Mouse (Mus musculus): ENCODE results near the gene Chtop. TPM values are rescaled to one million over a fixed set of nuclear protein-coding genes. Genes with fewer than 3 reads are reported as not detected.

Chtop gene
- polyA plus RNA-seq, 1 experiment: 92.0 TPM

DNA sequence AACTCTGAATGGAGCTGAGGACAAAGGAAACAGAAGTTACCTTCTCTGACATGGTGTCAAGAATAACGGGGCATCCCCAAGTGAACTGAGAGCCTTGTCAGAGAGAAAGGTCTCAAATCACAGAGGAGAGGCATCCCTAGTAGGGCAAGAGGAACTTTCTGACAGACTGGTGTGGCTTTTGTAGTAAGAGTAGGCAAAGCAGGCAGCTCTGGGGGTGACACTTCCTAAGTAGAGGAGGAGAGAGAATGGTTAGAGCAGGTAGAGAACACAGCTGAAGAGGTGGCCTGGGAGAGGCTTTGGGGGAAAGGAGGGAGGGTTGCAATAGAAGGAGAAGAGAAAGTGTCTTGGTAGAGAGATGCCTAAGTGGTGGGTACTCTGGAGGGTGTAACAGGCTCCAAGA is 26.1 kb upstream of the Chtop start:
- Histone ChIP-seq H3K27ac (ENCODE audit: control insufficient read depth, insufficient read depth, low read depth, low read length, poor library complexity) (no peak overlapping the region), H3K4me1 (ENCODE audit: control insufficient read depth, insufficient read depth, low read length) (no peaks in the 10 kb centered on the region), H3K4me3 (replicated peaks; ENCODE audit: control insufficient read depth, low read depth, low read length) (no peak overlapping the region)
- WGBS: 62% methylated on average over 1 of the region's 1 CpGs
- no peak for TF ChIP-seq POLR2A (IDR thresholded peaks at IDR 0.05; ENCODE audit: borderline replicate concordance, control insufficient read depth, low read depth, low read length)
- no peak for TF ChIP-seq CTCF (IDR thresholded peaks at IDR 0.05; ENCODE audit: control insufficient read depth, insufficient read depth, low read length)

GRCm38 (mm10) chr3:90531713-90532112 is 22.4 kb upstream of the Chtop start:
- TF ChIP-seq POLR2A (IDR thresholded peaks at IDR 0.05; ENCODE audit: borderline replicate concordance, control insufficient read depth, low read depth, low read length): no peak
- TF ChIP-seq CTCF (IDR thresholded peaks at IDR 0.05; ENCODE audit: control insufficient read depth, insufficient read depth, low read length): no peak
- Histone ChIP-seq H3K27ac (ENCODE audit: control insufficient read depth, insufficient read depth, low read depth, low read length, poor library complexity) (no peak overlapping the region), H3K4me1 (ENCODE audit: control insufficient read depth, insufficient read depth, low read length) (no peaks in the 10 kb centered on the region), H3K4me3 (replicated peaks; ENCODE audit: control insufficient read depth, low read depth, low read length) (no peak overlapping the region)
- WGBS: 82% methylated on average over 5 of the region's 5 CpGs

GRCm38 (mm10) chr3:90527291-90527873 is 18.1 kb upstream of the Chtop start:
- WGBS: 76% methylated on average over 7 of the region's 7 CpGs
- Histone ChIP-seq H3K4me3 (replicated peaks; ENCODE audit: control insufficient read depth, low read depth, low read length) (no peak overlapping the region), H3K4me1 (ENCODE audit: control insufficient read depth, insufficient read depth, low read length) (no peaks in the 10 kb centered on the region), H3K27ac (ENCODE audit: control insufficient read depth, insufficient read depth, low read depth, low read length, poor library complexity) (no peak overlapping the region)
- TF ChIP-seq POLR2A (IDR thresholded peaks at IDR 0.05; ENCODE audit: borderline replicate concordance, control insufficient read depth, low read depth, low read length) (no peak), CTCF (IDR thresholded peaks at IDR 0.05; ENCODE audit: control insufficient read depth, insufficient read depth, low read length) (no peak)

DNA sequence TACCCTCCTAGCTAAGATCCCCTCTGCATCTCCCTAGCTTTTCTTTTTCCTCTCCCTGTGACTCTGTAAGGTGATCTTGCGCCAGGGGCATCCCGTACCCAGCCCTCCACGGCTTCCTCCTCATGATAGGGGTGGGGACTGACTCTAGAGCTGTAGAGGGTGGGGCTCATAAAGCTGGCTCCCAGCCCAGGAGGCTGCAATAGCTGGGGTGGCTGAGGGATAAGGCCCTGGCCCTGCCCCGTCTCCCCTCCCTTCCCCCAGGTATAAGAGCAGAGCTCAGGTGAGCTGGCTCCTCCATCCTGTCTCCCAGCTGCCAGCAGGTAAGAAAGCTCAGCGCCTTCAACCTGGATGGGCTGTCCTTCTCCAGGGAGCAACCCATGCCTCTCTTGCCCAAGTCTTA is 17.3 kb upstream of the Chtop start, which contains the start of gene S100a14:
Gene S100a14 (plus strand): TSS at position 277 of the 400 bp plus-strand sequence.
- Histone ChIP-seq H3K4me1 (ENCODE audit: control insufficient read depth, insufficient read depth, low read length) (no peaks in the 10 kb centered on the region), H3K4me3 (replicated peaks; ENCODE audit: control insufficient read depth, low read depth, low read length) (no peak within 1 kb of the TSS), H3K27ac (ENCODE audit: control insufficient read depth, insufficient read depth, low read depth, low read length, poor library complexity) (no peak within 1 kb of the TSS)
- WGBS: 36% methylated on average over 5 of the region's 5 CpGs
- TF ChIP-seq CTCF (IDR thresholded peaks at IDR 0.05; ENCODE audit: control insufficient read depth, insufficient read depth, low read length) (no peak), POLR2A (IDR thresholded peaks at IDR 0.05; ENCODE audit: borderline replicate concordance, control insufficient read depth, low read depth, low read length) (no peak)

GRCm38 (mm10) chr3:90526076-90526475 is 16.8 kb upstream of the Chtop start:
- Histone ChIP-seq H3K27ac (ENCODE audit: control insufficient read depth, insufficient read depth, low read depth, low read length, poor library complexity) (no peak overlapping the region), H3K4me1 (ENCODE audit: control insufficient read depth, insufficient read depth, low read length) (no peaks in the 10 kb centered on the region; the same call in 1 of the 2 replicates), H3K4me3 (replicated peaks; ENCODE audit: control insufficient read depth, low read depth, low read length) (no peak overlapping the region)
- 68% methylated on average over 2 of the region's 2 CpGs for WGBS
- TF ChIP-seq POLR2A (IDR thresholded peaks at IDR 0.05; ENCODE audit: borderline replicate concordance, control insufficient read depth, low read depth, low read length): no peak
- TF ChIP-seq CTCF (IDR thresholded peaks at IDR 0.05; ENCODE audit: control insufficient read depth, insufficient read depth, low read length): no peak

DNA sequence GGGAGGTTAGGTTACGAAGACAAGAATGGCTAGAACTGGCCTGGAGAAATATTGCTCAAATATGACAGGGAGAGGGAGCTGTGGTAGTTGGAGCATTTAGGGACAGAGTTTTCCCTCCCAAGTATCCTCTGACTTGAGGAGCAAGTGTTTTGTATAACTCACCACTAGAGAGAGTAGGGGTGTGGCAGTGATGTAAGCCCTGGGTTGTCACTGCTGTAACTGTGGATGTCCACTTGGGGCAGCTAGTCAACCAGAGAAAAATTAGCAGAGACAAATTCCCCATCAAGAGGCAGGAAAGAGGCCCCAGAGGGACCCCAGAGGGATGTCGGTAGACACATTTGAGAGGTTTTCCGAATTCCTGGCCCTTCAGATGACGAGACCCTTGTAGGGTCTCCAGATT is 16.1 kb upstream of the Chtop start:
- Histone ChIP-seq H3K4me1 (ENCODE audit: control insufficient read depth, insufficient read depth, low read length) (no peaks in the 10 kb centered on the region; the same call in 1 of the 2 replicates), H3K27ac (ENCODE audit: control insufficient read depth, insufficient read depth, low read depth, low read length, poor library complexity) (no peak overlapping the region), H3K4me3 (replicated peaks; ENCODE audit: control insufficient read depth, low read depth, low read length) (no peak overlapping the region)
- 66% methylated on average over 4 of the region's 4 CpGs for WGBS
- TF ChIP-seq POLR2A (IDR thresholded peaks at IDR 0.05; ENCODE audit: borderline replicate concordance, control insufficient read depth, low read depth, low read length) (no peak), CTCF (IDR thresholded peaks at IDR 0.05; ENCODE audit: control insufficient read depth, insufficient read depth, low read length) (peak; percentile 40; the same call in 1 of the 2 replicates)

DNA sequence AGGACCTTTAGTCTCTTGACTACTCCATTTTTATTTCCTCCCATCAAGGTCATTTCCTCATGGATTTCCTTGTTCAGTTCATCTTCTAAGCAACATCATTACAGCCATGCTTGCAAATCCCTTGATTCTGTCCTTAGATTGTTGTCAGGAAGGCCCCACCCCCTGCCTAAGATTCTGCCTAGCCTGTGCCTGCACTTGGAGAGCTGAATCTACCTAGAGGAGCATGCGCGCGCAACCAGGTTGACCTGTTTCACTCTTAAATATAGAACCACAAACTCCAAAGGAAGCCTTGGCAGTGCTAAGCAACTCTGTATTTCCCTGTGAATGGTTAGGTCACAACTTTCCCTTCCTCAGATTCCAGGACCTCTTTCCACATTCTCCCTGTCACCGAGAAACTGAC is 8.4 kb upstream of the Chtop start:
- WGBS: 83% methylated on average over 4 of the region's 4 CpGs
- no peak overlapping the region for H3K27ac ChIP-seq (ENCODE audit: control insufficient read depth, insufficient read depth, low read depth, low read length, poor library complexity)
- no peak overlapping the region for H3K4me3 ChIP-seq (replicated peaks; ENCODE audit: control insufficient read depth, low read depth, low read length)
- TF ChIP-seq CTCF (IDR thresholded peaks at IDR 0.05; ENCODE audit: control insufficient read depth, insufficient read depth, low read length) (no peak), POLR2A (IDR thresholded peaks at IDR 0.05; ENCODE audit: borderline replicate concordance, control insufficient read depth, low read depth, low read length) (no peak)
- H3K4me1 ChIP-seq (ENCODE audit: control insufficient read depth, insufficient read depth, low read length): peaks cover 3% of the 10 kb centered on the region; the same call in 1 of the 2 replicates

- Histone ChIP-seq H3K27ac (ENCODE audit: control insufficient read depth, insufficient read depth, low read depth, low read length, poor library complexity) (no peak overlapping the region), H3K4me1 (ENCODE audit: control insufficient read depth, insufficient read depth, low read length) (peaks cover 3% of the 10 kb centered on the region; the same call in 1 of the 2 replicates), H3K4me3 (replicated peaks; ENCODE audit: control insufficient read depth, low read depth, low read length) (peak overlapping the region; percentile 10)
- 77% methylated on average over 4 of the region's 4 CpGs for WGBS
- TF ChIP-seq CTCF (IDR thresholded peaks at IDR 0.05; ENCODE audit: control insufficient read depth, insufficient read depth, low read length): no peak
- TF ChIP-seq POLR2A (IDR thresholded peaks at IDR 0.05; ENCODE audit: borderline replicate concordance, control insufficient read depth, low read depth, low read length): no peak
These were observed 6.5 kb upstream of the Chtop start for GRCm38 (mm10) chr3:90515789-90516188.
